Mouse (Mus musculus) T-cell, adult 2 months (primary cell): ENCODE results near the gene Syce1.

Experiments
- DNase-seq: peaks from one replicate; pipeline ENCODE4 v3.0.0; 2022; ENCODE audit warnings: low spot score

Syce1 gene

GRCm38 (mm10) chr7:140787406-140788052, at the start of gene Syce1:
Gene Syce1 (minus strand): TSS chr7:140787852.
- no peak for DNase-seq

- no peak for DNase-seq
Measured at GRCm38 (mm10) chr7:140836243-140837115, 48.8 kb upstream of the Syce1 start.

- DNase-seq: no peak
Measured at GRCm38 (mm10) chr7:140835758-140836087, 48.1 kb upstream of the Syce1 start.

GRCm38 (mm10) chr7:140834968-140835757, 47.5 kb upstream of the Syce1 start, which contains the start of gene Urah:
Gene Urah (plus strand): TSS chr7:140835018.
- no peak for DNase-seq

- DNase-seq: no peak
Measured at GRCm38 (mm10) chr7:140833341-140833740, 45.7 kb upstream of the Syce1 start.

GRCm38 (mm10) chr7:140831447-140831846, 43.8 kb upstream of the Syce1 start:
- no peak for DNase-seq

GRCm38 (mm10) chr7:140828171-140828881, 40.7 kb upstream of the Syce1 start:
- no peak for DNase-seq

GRCm38 (mm10) chr7:140822731-140823130, 35.1 kb upstream of the Syce1 start:
- no peak for DNase-seq

GRCm38 (mm10) chr7:140821653-140822329, 34.1 kb upstream of the Syce1 start, which contains the start of gene Zfp941:
Gene Zfp941 (minus strand): TSS chr7:140822178.
- DNase-seq: no peak

- DNase-seq: no peak
Measured at GRCm38 (mm10) chr7:140821305-140821652, 33.6 kb upstream of the Syce1 start.

GRCm38 (mm10) chr7:140820173-140820572, 32.5 kb upstream of the Syce1 start:
- no peak for DNase-seq

- DNase-seq: no peak
Measured at GRCm38 (mm10) chr7:140812850-140813249, 25.2 kb upstream of the Syce1 start.

GRCm38 (mm10) chr7:140811714-140812113, 24.1 kb upstream of the Syce1 start:
- DNase-seq: no peak

GRCm38 (mm10) chr7:140810496-140810895, 22.8 kb upstream of the Syce1 start:
- DNase-seq: no peak

- peak; percentile 30 for DNase-seq
Measured at GRCm38 (mm10) chr7:140805704-140806103, 18.1 kb upstream of the Syce1 start.

- no peak for DNase-seq
Measured at GRCm38 (mm10) chr7:140802629-140803028, 15.0 kb upstream of the Syce1 start.

- DNase-seq: no peak
Measured at GRCm38 (mm10) chr7:140798212-140798611, 10.6 kb upstream of the Syce1 start.

- DNase-seq: no peak
Measured at GRCm38 (mm10) chr7:140797619-140798018, 10.0 kb upstream of the Syce1 start.

- no peak for DNase-seq
Measured at GRCm38 (mm10) chr7:140793541-140793940, 5.9 kb upstream of the Syce1 start.

GRCm38 (mm10) chr7:140788053-140788435, 392 bp upstream of the Syce1 start:
- DNase-seq: no peak

- DNase-seq: no peak
Measured at GRCm38 (mm10) chr7:140780548-140780947, 7.1 kb downstream of the Syce1 start.
